Mouse (Mus musculus) forebrain, embryonic 14.5 days (tissue): ENCODE data around the gene Atp5h. TPM values are rescaled to one million over a fixed set of nuclear protein-coding genes. Genes with fewer than 3 reads are reported as not detected.
A peak's percentile ranks its signal among the peaks of the same experiment; 100 is the strongest.

Experiments used
- ATAC-seq: fragments of 200-750 bp; cut with Nextera tagmentation; 2 replicates; pipeline ENCODE4 v1.8.0; 2017; ENCODE audit warnings: mild to moderate bottlenecking, moderate library complexity
- DNase-seq: peaks from one replicate; pipeline ENCODE4 v3.0.0-alpha.2; 2015; ENCODE audit warnings: low spot score
- H3K27ac ChIP-seq: fragments of 300-500 bp; sonication (generic); 2 replicates; pipeline ENCODE4 v1.5.1; 2014; ENCODE audit warnings: low read depth, mild to moderate bottlenecking, control low read depth, low read length, moderate library complexity
- H3K27me3 ChIP-seq: fragments of 300-500 bp; sonication (generic); replicated peaks from 2 replicates; pipeline ENCODE4 v1.6.1; 2014; ENCODE audit warnings: low read length, control low read depth, mixed read lengths; ENCODE audit not compliant: control insufficient read depth, insufficient read depth
- H3K36me3 ChIP-seq: fragments of 300-500 bp; sonication (generic); 2 replicates; pipeline ENCODE4 v1.6.1; 2014; ENCODE audit warnings: low read length, control low read depth; ENCODE audit not compliant: control insufficient read depth, insufficient read depth
- H3K4me1 ChIP-seq: fragments of 300-500 bp; sonication (generic); 2 replicates; pipeline ENCODE4 v1.6.1; 2014; ENCODE audit warnings: antibody characterized with exemption, low read length, control low read depth; ENCODE audit not compliant: control insufficient read depth, insufficient read depth
- H3K4me2 ChIP-seq: fragments of 300-500 bp; sonication (generic); 2 replicates; pipeline ENCODE4 v1.6.1; 2014; ENCODE audit warnings: mild to moderate bottlenecking, control low read depth, low read length
- H3K4me3 ChIP-seq: fragments of 300-500 bp; sonication (generic); 2 replicates; pipeline ENCODE4 v1.5.1; 2014; ENCODE audit warnings: low read depth, low read length, control low read depth
- H3K9ac ChIP-seq: fragments of 300-500 bp; sonication (generic); 2 replicates; pipeline ENCODE4 v1.6.1; 2014; ENCODE audit warnings: mild to moderate bottlenecking, low read length, control low read depth, moderate library complexity
- H3K9me3 ChIP-seq: fragments of 300-500 bp; sonication (generic); replicated peaks from 2 replicates; pipeline ENCODE4 v1.6.1; 2016; ENCODE audit warnings: low read length, control low read depth, mixed read lengths; ENCODE audit not compliant: control insufficient read depth
- WGBS: fragments of 180-500 bp; shearing (Covaris S2); extraction: QIAGEN DNeasy Blood & Tissue Kit; methylation state at CpG from one replicate; pipeline ENCODE4 v1.1.7; 2014; 5-methylcytosine and 5-hydroxymethylcytosine counted together
- polyA plus RNA-seq: library from polyadenylated mRNA; unstranded; fragments of >200 nt; fragmentation: Nextera tagmentation; extraction: Ambion mirVana; gene quantifications from 2 replicates; pipeline ENCODE4 v1.2.1, GENCODE M21; 2014

Gene Atp5h
- polyA plus RNA-seq, 1 experiment from 2014 or later = 904 TPM

- Histone ChIP-seq H3K36me3 (peaks cover 41% of the 10 kb centered on the region), H3K4me2 (peak overlapping the region; percentile 98), H3K27me3 (no peaks in the 10 kb centered on the region), H3K27ac (peak overlapping the region; percentile 78), H3K4me3 (peak overlapping the region; percentile 94), H3K4me1 (peaks cover 20% of the 10 kb centered on the region), H3K9me3 (no peaks in the 10 kb centered on the region), H3K9ac (peak overlapping the region; percentile 95)
- DNase-seq = peak; percentile 59
- ATAC-seq = peak; percentile 68
- 4% methylated on average over 37 of the region's 45 CpGs for WGBS
These were observed 801 bp upstream of the Atp5h start for GRCm38 (mm10) chr11:115420336-115421190.

GRCm38 (mm10) chr11:115409556-115409955 is 10.2 kb downstream of the Atp5h start:
- ATAC-seq = 0 out of 2 replicates have a peak, but pooled peaks have one; percentile 6
- Histone ChIP-seq H3K4me2 (peak overlapping the region; percentile 23; the same call in 1 of the 2 replicates), H3K36me3 (peaks cover 44% of the 10 kb centered on the region), H3K4me3 (no peak overlapping the region), H3K27me3 (no peaks in the 10 kb centered on the region), H3K9me3 (no peaks in the 10 kb centered on the region), H3K27ac (peak overlapping the region; percentile 74), H3K4me1 (peaks cover 34% of the 10 kb centered on the region), H3K9ac (peak overlapping the region; percentile 47)
- 4% methylated on average over 7 of the region's 7 CpGs for WGBS
- DNase-seq = peak; percentile 72

- peaks cover 38% of the 10 kb centered on the region for H3K4me1 ChIP-seq
- H3K4me3 ChIP-seq = no peak overlapping the region
- ATAC-seq (no peak), DNase-seq (no peak)
- peaks cover 44% of the 10 kb centered on the region for H3K36me3 ChIP-seq
- no peaks in the 10 kb centered on the region for H3K9me3 ChIP-seq
- whole genome bisulfite sequencing = 64% methylated on average over 6 of the region's 6 CpGs
- H3K9ac ChIP-seq = 0 out of 2 replicates have a peak overlapping the region, but pooled peaks have one; percentile 47
- no peaks in the 10 kb centered on the region for H3K27me3 ChIP-seq
- H3K4me2 ChIP-seq = no peak overlapping the region
- H3K27ac ChIP-seq = peak overlapping the region; percentile 74
These were observed 11.4 kb downstream of the Atp5h start for GRCm38 (mm10) chr11:115408266-115408920.

- H3K4me2 ChIP-seq = no peak overlapping the region
- no peak for DNase-seq
- H3K27ac ChIP-seq = no peak overlapping the region
- H3K36me3 ChIP-seq = peaks cover 44% of the 10 kb centered on the region
- 94% methylated on average over 17 of the region's 17 CpGs for WGBS
- no peaks in the 10 kb centered on the region for H3K27me3 ChIP-seq
- no peaks in the 10 kb centered on the region for H3K9me3 ChIP-seq
- H3K9ac ChIP-seq = no peak overlapping the region
- no peak for ATAC-seq
- H3K4me1 ChIP-seq = peaks cover 42% of the 10 kb centered on the region
- no peak overlapping the region for H3K4me3 ChIP-seq
These were observed 12.8 kb downstream of the Atp5h start for GRCm38 (mm10) chr11:115406858-115407401.

GRCm38 (mm10) chr11:115405723-115406122 is 14.0 kb downstream of the Atp5h start:
- Histone ChIP-seq H3K9ac (no peak overlapping the region), H3K36me3 (peaks cover 39% of the 10 kb centered on the region), H3K9me3 (no peaks in the 10 kb centered on the region), H3K4me1 (peaks cover 36% of the 10 kb centered on the region), H3K4me2 (no peak overlapping the region), H3K27ac (no peak overlapping the region), H3K4me3 (no peak overlapping the region), H3K27me3 (no peaks in the 10 kb centered on the region)
- no peak for ATAC-seq
- WGBS = 93% methylated on average over 6 of the region's 6 CpGs
- DNase-seq = no peak

GRCm38 (mm10) chr11:115403338-115404124 is 16.2 kb downstream of the Atp5h start, which contains the start of gene Mrpl58:
Gene Mrpl58 (plus strand): TSS chr11:115403752.
- peaks cover 16% of the 10 kb centered on the region for H3K4me1 ChIP-seq

GRCm38 (mm10) chr11:115400630-115401391 is 19.0 kb downstream of the Atp5h start:
- ATAC-seq = no peak
- H3K4me2 ChIP-seq = 0 out of 2 replicates have a peak overlapping the region, but pooled peaks have one; percentile 0
- H3K9ac ChIP-seq = peak overlapping the region; percentile 14; the same call in 1 of the 2 replicates
- 42% methylated on average over 11 of the region's 11 CpGs for WGBS
- DNase-seq = peak; percentile 52
- peaks cover 15% of the 10 kb centered on the region for H3K4me1 ChIP-seq
- H3K36me3 ChIP-seq = peaks cover 8% of the 10 kb centered on the region
- no peak overlapping the region for H3K4me3 ChIP-seq
- H3K27ac ChIP-seq = peak overlapping the region; percentile 56; the same call in 1 of the 2 replicates
- no peaks in the 10 kb centered on the region for H3K9me3 ChIP-seq
- no peaks in the 10 kb centered on the region for H3K27me3 ChIP-seq

More at GRCm38 (mm10) chr11:115403338-115404124, 16.2 kb downstream of the Atp5h start, which contains the start of gene Mrpl58:
- Histone ChIP-seq H3K27me3 (no peaks in the 10 kb centered on the region), H3K4me2 (peak within 1 kb of the TSS; percentile 67), H3K36me3 (peaks cover 29% of the 10 kb centered on the region), H3K9me3 (no peaks in the 10 kb centered on the region), H3K9ac (peak within 1 kb of the TSS; percentile 95), H3K27ac (peak within 1 kb of the TSS; percentile 89), H3K4me3 (peak within 1 kb of the TSS; percentile 86)
- 3% methylated on average over 50 of the region's 50 CpGs for WGBS
- DNase-seq (peak; percentile 87), ATAC-seq (peak; percentile 91)
